Mouse (Mus musculus) layer of hippocampus, adult 9-10 months (tissue): ENCODE data around the gene Kcnip1.

Experiments
- DNase-seq: peaks from one replicate; pipeline ENCODE4 v3.0.0; 2022; ENCODE audit warnings: low spot score

Kcnip1 gene

GRCm38 (mm10) chr11:33938561-33939274, 54.2 kb downstream of the Kcnip1 start:
- DNase-seq: no peak

- DNase-seq: no peak
Observed at GRCm38 (mm10) chr11:33937641-33938040, 55.3 kb downstream of the Kcnip1 start.

GRCm38 (mm10) chr11:33934286-33934685, 58.7 kb downstream of the Kcnip1 start:
- no peak for DNase-seq

- no peak for DNase-seq
Observed at GRCm38 (mm10) chr11:33932386-33933111, 60.4 kb downstream of the Kcnip1 start.

- no peak for DNase-seq
Observed at GRCm38 (mm10) chr11:33931836-33932385, 61.0 kb downstream of the Kcnip1 start.

- no peak for DNase-seq
Observed at GRCm38 (mm10) chr11:33929412-33929811, 63.5 kb downstream of the Kcnip1 start.

- DNase-seq: no peak
Observed at GRCm38 (mm10) chr11:33928658-33929057, 64.3 kb downstream of the Kcnip1 start.

- DNase-seq: no peak
Observed at GRCm38 (mm10) chr11:33927836-33928235, 65.1 kb downstream of the Kcnip1 start.

GRCm38 (mm10) chr11:33927321-33927720, 65.6 kb downstream of the Kcnip1 start:
- no peak for DNase-seq

GRCm38 (mm10) chr11:33926551-33926950, 66.4 kb downstream of the Kcnip1 start:
- DNase-seq: no peak

- no peak for DNase-seq
Observed at GRCm38 (mm10) chr11:33925778-33926177, 67.2 kb downstream of the Kcnip1 start.

- no peak for DNase-seq
Observed at GRCm38 (mm10) chr11:33923031-33923430, 69.9 kb downstream of the Kcnip1 start.

GRCm38 (mm10) chr11:33921451-33921850, 71.5 kb downstream of the Kcnip1 start:
- no peak for DNase-seq

- no peak for DNase-seq
Observed at GRCm38 (mm10) chr11:33919826-33920225, 73.1 kb downstream of the Kcnip1 start.

- DNase-seq: no peak
Observed at GRCm38 (mm10) chr11:33918424-33918823, 74.5 kb downstream of the Kcnip1 start.

GRCm38 (mm10) chr11:33917574-33917973, 75.4 kb downstream of the Kcnip1 start:
- no peak for DNase-seq

GRCm38 (mm10) chr11:33914216-33914615, 78.7 kb downstream of the Kcnip1 start:
- DNase-seq: no peak

GRCm38 (mm10) chr11:33913061-33913460, 79.9 kb downstream of the Kcnip1 start:
- DNase-seq: no peak

GRCm38 (mm10) chr11:33912151-33912571, 80.8 kb downstream of the Kcnip1 start:
- DNase-seq: no peak

GRCm38 (mm10) chr11:33910982-33911381, 82.0 kb downstream of the Kcnip1 start:
- no peak for DNase-seq

- no peak for DNase-seq
Observed at GRCm38 (mm10) chr11:33908360-33909175, 84.4 kb downstream of the Kcnip1 start.

GRCm38 (mm10) chr11:33903494-33903893, 89.5 kb downstream of the Kcnip1 start:
- no peak for DNase-seq
